Mouse (Mus musculus) embryonic fibroblast, embryonic 13.5 days (primary cell): ENCODE measurements around the gene Zfp346. TPM values are rescaled to one million over a fixed set of nuclear protein-coding genes. Genes with fewer than 3 reads are reported as not detected.

Experiments
- H3K27ac ChIP-seq: 2 replicates; pipeline ENCODE4 v1.5.1; 2012; ENCODE audit warnings: low read length, control low read depth, inconsistent platforms; ENCODE audit not compliant: insufficient read depth
- H3K4me1 ChIP-seq: 2 replicates; pipeline ENCODE4 v1.6.1; 2011; ENCODE audit warnings: low read length; ENCODE audit not compliant: control insufficient read depth, insufficient read depth
- H3K4me3 ChIP-seq: 2 replicates; pipeline ENCODE4 v1.5.1; 2011; ENCODE audit warnings: mild to moderate bottlenecking, control low read depth, low read length; ENCODE audit not compliant: insufficient read depth
- CTCF ChIP-seq: IDR thresholded peaks from 2 replicates; pipeline ENCODE4 v1.5.1; 2011; ENCODE audit warnings: mild to moderate bottlenecking, control low read depth, low read length, moderate library complexity, borderline replicate concordance; ENCODE audit not compliant: insufficient read depth
- POLR2A ChIP-seq: IDR thresholded peaks from 2 replicates; pipeline ENCODE4 v1.6.1; 2011; ENCODE audit warnings: low read depth, mild to moderate bottlenecking, control low read depth, low read length, moderate library complexity
- polyA plus RNA-seq: library from polyadenylated mRNA; stranded (reverse); fragments of >200 nt; gene quantifications from 2 replicates; pipeline ENCODE4 v1.2.4, GENCODE M21; 2011; ENCODE audit warnings: low read depth; ENCODE audit not compliant: missing spikeins, insufficient read length

Zfp346 gene
- polyA plus RNA-seq, 1 experiment, result 26.3 TPM

DNA sequence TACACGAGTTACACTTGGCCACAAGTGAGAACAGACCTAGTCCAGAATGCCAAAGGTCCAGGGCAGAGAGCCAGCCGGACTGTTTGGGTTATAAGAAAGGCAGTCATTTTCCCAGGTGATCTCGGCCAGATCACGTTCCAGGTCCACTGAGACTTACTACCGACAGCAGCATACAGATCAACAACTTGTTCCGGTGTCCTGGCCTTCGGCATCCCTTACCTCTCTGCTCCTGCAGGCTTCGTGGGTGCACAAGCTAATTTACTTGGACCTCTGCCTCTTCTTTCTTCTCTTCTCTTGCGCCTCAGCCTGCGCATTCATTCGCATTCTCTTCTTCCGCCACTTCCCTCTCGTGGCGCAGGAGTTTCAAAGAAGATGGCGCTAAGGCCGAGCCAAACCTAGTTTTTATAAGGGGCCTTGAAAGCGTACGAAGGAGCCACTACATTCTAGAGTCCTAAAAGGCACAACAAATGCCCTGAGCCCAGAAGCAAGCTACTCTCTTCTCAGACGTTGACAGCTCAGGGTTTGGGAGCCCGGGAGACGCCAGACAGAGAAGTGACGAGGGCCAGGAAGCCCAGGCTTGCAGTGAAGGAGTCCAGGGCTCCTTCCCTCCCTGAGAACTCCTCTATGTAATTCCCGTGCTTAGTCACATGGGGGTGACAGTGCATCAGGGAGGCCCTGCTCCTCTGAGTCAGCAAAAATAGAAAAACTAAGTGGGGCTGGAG lies 77.2 kb downstream of the Zfp346 start:
- H3K27ac ChIP-seq, result peak overlapping the region; percentile 65
- peak; percentile 62; the same call in 1 of the 2 replicates for TF ChIP-seq CTCF
- peak; percentile 60 for TF ChIP-seq POLR2A
- H3K4me3 ChIP-seq, result peak overlapping the region; percentile 5; the same call in 1 of the 2 replicates
- H3K4me1 ChIP-seq, result no peaks in the 10 kb centered on the region

DNA sequence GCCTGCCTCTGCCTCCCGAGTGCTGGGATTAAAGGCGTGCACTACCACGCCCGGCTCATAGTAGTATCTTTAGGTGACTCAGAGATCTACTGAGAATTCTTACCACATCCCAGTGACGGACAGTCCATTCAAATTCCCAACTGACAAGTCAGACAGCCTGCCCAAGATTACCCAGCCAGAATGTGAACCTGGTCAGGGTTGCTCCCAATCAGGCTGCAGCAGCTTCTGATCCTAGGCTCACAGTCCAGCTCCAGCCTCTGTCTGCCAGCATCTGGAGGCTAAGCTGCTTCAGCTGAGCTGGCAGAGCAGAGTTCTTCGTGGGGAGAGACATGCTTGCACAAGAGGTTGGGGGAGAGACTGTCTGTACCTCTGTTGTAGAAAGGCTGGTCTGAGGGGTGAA lies 78.3 kb downstream of the Zfp346 start:
- Histone ChIP-seq H3K4me1 (no peaks in the 10 kb centered on the region), H3K27ac (no peak overlapping the region), H3K4me3 (no peak overlapping the region)
- TF ChIP-seq POLR2A (no peak), CTCF (no peak)

Other genes with a start within 250 kb of the Zfp346 start
- gene Unc5a, start 155.9 kb upstream of the Zfp346 start, polyA plus RNA-seq, result 2.5 and 2.9 TPM in 2 replicates
- 0.47 TPM in 1 of 2 replicates, not detected in the other for gene Hk3, start 83.9 kb upstream of the Zfp346 start, polyA plus RNA-seq
- 27.9 and 33.2 TPM in 2 replicates for gene Uimc1, start 5.0 kb upstream of the Zfp346 start, polyA plus RNA-seq
- gene Gm17617, start 28.2 kb downstream of the Zfp346 start, polyA plus RNA-seq, result not detected in 2 replicates
- gene Fgfr4, start 47.3 kb downstream of the Zfp346 start, polyA plus RNA-seq, result not detected in 2 replicates
- 73.9 and 86.2 TPM in 2 replicates for gene Nsd1, start 104.5 kb downstream of the Zfp346 start, polyA plus RNA-seq
- gene Prelid1, start 215.2 kb downstream of the Zfp346 start, polyA plus RNA-seq, result 267 and 295 TPM in 2 replicates
- 41.4 and 48.0 TPM in 2 replicates for gene Rab24, start 216.6 kb downstream of the Zfp346 start, polyA plus RNA-seq
- gene Mxd3, start 224.5 kb downstream of the Zfp346 start, polyA plus RNA-seq, result 9.5 and 19.0 TPM in 2 replicates